Mouse (Mus musculus): ENCODE results near the gene Gfpt2. TPM values are rescaled to one million over a fixed set of nuclear protein-coding genes. Genes with fewer than 3 reads are reported as not detected.

The Gfpt2 gene
- polyA plus RNA-seq, 1 experiment from 2014 or later: 16.7 TPM

DNA sequence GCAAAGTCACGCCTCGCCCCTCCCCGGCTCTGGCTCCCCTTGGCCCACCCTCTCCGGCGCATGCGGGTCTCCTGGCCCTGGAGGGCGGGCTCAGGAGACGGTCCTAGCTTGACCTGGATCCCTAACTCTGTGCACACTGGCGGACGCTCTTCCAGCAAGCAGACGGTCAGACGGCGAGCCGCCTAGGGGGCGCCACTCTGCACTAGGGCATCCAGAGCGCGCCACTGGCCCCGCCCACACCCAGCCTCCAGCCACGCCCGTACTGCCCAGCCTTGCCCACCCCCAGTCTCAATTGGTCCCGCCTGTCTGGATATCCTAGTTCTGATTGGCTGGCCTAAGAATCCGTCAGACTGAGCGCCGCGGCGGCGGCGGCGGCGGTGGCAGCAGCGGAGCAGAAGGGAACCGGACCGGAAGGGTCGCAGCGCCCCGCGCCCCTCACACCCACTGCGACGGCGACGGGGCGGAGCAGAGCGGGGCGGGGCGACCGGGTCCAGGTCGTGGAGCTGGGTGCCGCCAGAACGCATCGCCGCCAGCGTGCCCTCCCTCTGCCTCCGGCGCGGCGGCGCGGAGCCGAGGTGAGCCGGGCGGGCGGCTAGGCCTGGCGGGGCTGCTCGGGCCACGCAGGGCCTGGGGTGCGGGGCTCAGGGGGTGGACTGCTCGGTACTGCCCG, 52.6 kb downstream of the Gfpt2 start, which contains the start of gene Mapk9:
TSS of gene Mapk9 (plus strand) at position 351 of the 670 bp plus-strand sequence.
- peaks cover 27% of the 10 kb centered on the region for H3K4me1 ChIP-seq
- H3K27ac ChIP-seq (replicated peaks): peak within 1 kb of the TSS; percentile 93
- WGBS: under 1% methylated on average over 64 of the region's 68 CpGs
- no peaks in the 10 kb centered on the region for H3K27me3 ChIP-seq (ENCODE audit: low read depth, poor library complexity, severe bottlenecking)
- peak; percentile 98 for DNase-seq (ENCODE audit: low spot score)
- peak within 1 kb of the TSS; percentile 66 for H3K4me3 ChIP-seq
- H3K36me3 ChIP-seq: peaks cover 14% of the 10 kb centered on the region; the same call in 1 of the 2 replicates
- no peaks in the 10 kb centered on the region for H3K9me3 ChIP-seq (replicated peaks)

DNA sequence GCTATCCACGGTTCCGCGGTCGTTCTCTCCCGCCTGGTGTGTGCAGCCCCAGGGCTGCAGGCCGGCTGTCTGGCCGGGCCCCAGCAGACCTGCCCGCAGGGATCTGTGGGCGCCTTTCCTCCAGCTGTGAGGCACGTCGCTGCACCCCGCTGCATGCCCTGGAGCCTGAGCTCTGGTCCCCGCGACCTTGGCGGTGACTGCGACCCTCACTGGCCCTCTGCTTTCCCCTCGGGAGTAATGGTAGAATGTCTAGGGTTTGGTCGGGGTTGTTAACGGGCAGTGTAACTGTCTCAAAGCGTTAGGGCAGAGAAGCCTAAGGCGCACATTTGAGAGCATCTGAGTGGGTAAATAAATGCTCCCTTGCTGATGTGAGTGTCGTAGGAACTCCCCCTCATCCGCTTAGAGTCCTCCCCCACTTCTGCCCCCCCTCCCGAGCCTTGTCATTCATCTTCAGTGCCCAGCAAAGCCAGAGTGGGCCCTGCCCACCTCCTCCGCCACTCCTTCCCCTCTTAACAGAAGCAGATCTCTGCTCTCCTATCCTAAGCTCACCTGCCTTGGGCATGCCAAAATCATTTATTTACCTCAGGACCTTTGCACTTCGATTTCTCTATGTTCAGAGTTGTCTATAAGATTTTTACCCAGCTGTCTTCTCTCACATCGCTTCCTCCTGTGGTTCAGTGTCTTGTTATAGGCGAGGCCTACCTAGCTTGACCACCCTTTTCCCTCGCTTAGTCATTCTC, 53.3 kb downstream of the Gfpt2 start:
- peak overlapping the region; percentile 93 for H3K27ac ChIP-seq (replicated peaks)
- H3K4me1 ChIP-seq: peaks cover 27% of the 10 kb centered on the region
- H3K27me3 ChIP-seq (ENCODE audit: low read depth, poor library complexity, severe bottlenecking): no peaks in the 10 kb centered on the region
- WGBS: 11% methylated on average over 29 of the region's 29 CpGs
- H3K9me3 ChIP-seq (replicated peaks): no peaks in the 10 kb centered on the region
- peak overlapping the region; percentile 66 for H3K4me3 ChIP-seq
- no peak for DNase-seq (ENCODE audit: low spot score)
- peaks cover 14% of the 10 kb centered on the region; the same call in 1 of the 2 replicates for H3K36me3 ChIP-seq

DNA sequence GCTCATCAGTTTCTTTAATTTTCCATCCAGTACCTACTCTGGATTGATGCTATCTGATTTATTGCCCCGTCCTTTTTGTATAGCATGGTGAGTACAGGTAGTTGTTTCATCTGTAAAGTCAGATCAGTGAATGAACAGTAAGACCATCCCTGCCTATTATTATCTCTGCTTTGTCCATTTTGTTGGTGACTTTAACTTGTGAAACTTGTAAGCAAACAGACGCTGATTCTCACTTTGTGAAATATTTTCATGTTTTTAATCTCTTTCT, 53.8 kb downstream of the Gfpt2 start:
- 81% methylated on average over 2 of the region's 2 CpGs for WGBS
- peaks cover 14% of the 10 kb centered on the region; the same call in 1 of the 2 replicates for H3K36me3 ChIP-seq
- H3K27ac ChIP-seq (replicated peaks): no peak overlapping the region
- no peaks in the 10 kb centered on the region for H3K27me3 ChIP-seq (ENCODE audit: low read depth, poor library complexity, severe bottlenecking)
- H3K4me1 ChIP-seq: peaks cover 27% of the 10 kb centered on the region
- H3K9me3 ChIP-seq (replicated peaks): no peaks in the 10 kb centered on the region
- H3K4me3 ChIP-seq: peak overlapping the region; percentile 66
- no peak for DNase-seq (ENCODE audit: low spot score)

DNA sequence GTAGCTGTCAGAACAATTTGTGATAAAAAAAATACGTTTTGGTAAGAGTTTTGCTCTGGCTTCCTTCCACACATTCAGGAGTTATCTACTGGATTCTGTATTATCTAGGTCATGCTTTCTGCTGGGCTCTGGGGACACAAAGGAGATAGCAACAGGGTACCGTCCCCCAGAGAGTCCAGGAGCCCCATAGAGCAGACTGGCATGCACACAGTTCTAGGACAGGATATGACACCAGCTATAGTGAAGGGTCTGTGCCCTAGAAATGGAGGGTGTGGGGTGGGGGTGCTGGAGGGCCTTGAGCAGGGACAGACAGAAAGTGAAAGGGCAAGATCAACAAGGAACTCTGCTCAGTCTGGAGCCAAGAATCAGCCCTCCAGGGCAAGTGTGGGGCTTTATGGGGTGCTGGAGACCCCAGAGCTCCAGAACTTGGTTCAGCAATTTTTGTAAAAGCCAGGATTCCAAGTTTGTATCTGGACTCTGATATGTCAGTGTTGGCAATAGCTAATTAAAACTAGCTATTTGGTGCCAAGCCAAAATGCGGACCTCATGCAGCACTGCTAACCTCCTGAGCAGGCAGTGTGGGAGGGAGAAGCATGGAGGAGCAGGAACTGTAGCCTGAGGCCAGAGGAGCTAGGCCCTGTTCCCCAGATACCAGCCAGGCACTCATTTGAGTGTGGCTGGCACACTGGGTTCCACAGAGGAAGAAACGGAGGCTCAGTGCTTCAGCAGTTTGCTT, 54.3 kb downstream of the Gfpt2 start:
- Histone ChIP-seq H3K9me3 (replicated peaks) (no peaks in the 10 kb centered on the region), H3K4me3 (peak overlapping the region; percentile 66; the same call in 1 of the 2 replicates), H3K36me3 (peaks cover 14% of the 10 kb centered on the region; the same call in 1 of the 2 replicates), H3K4me1 (peaks cover 27% of the 10 kb centered on the region), H3K27me3 (ENCODE audit: low read depth, poor library complexity, severe bottlenecking) (no peaks in the 10 kb centered on the region), H3K27ac (replicated peaks) (no peak overlapping the region)
- WGBS: 84% methylated on average over 4 of the region's 4 CpGs
- DNase-seq (ENCODE audit: low spot score): no peak

DNA sequence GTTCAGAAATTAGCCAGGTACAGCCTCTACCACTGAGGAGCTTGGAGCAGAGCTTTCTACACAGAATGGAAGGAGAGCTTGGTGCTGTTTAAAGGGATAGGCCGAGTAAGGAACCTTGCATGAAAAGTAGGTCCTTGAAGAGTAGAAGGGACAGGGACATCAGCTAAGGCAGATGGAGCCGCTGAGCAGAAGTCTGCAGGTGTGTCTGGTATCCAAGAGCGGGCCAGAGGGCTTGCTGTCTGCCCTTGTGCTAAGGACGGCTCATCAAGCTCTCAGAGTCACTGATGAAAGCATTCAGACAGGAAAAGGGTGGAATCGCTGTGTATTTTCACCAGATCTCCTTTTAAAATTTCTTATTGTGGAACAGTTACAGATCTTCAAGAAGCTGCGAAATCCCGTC, 56.4 kb downstream of the Gfpt2 start:
- Histone ChIP-seq H3K27me3 (ENCODE audit: low read depth, poor library complexity, severe bottlenecking) (no peaks in the 10 kb centered on the region), H3K4me3 (no peak overlapping the region)

DNA sequence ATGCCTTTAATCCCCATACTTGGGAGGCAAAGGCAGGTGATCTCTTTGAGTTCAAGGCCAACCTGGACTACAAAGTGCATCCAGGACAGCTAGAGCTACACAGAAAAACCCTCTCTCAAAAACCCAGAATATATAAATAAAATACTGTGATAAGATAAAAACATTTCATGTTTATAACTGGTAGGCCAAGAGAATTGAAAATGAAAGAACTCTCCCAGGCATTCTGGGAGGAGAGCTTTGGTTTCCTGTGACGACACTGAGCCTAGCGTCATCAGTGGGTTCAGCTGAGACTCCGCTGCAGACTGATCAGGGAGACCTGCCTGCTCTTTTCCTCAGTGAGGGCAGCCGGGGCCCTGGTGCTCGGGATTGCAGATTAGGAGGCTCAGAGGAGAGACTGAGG, 61.2 kb downstream of the Gfpt2 start:
- 80% methylated on average over 5 of the region's 5 CpGs for WGBS
- no peaks in the 10 kb centered on the region for H3K9me3 ChIP-seq (replicated peaks)
- H3K4me3 ChIP-seq: no peak overlapping the region
- no peak for DNase-seq (ENCODE audit: low spot score)
- 0 out of 2 replicates have a peak, but pooled peaks cover 3% of the 10 kb centered on the region for H3K4me1 ChIP-seq
- H3K27ac ChIP-seq (replicated peaks): no peak overlapping the region
- peaks cover 21% of the 10 kb centered on the region for H3K36me3 ChIP-seq
- H3K27me3 ChIP-seq (ENCODE audit: low read depth, poor library complexity, severe bottlenecking): no peaks in the 10 kb centered on the region

More for the DNA sequence above, 56.4 kb downstream of the Gfpt2 start:
- DNase-seq (ENCODE audit: low spot score): no peak
- Histone ChIP-seq H3K9me3 (replicated peaks) (no peaks in the 10 kb centered on the region), H3K36me3 (peaks cover 23% of the 10 kb centered on the region), H3K27ac (replicated peaks) (no peak overlapping the region), H3K4me1 (peaks cover 30% of the 10 kb centered on the region)
- WGBS: 92% methylated on average over 7 of the region's 7 CpGs

DNA sequence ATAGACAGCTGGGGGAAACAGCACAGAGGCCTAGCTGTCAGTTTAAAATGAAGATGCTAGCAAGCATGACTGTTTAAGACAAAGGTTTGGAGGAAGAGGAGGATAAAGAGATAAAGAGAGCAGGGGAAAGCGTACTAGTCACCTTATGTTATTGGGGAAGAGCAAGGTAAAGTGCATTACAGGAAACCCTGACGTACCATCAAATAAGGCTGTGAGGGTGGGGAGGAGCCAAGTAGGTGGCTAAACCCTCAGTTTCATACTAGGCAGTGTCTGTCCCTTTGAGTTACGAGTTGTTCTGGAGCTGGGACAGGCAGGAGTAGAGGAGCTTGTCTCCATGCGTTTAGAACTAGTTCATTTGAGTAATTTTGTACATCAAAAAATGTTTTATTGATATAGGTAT, 67.2 kb downstream of the Gfpt2 start:
- H3K36me3 ChIP-seq: peaks cover 15% of the 10 kb centered on the region
- no peaks in the 10 kb centered on the region for H3K9me3 ChIP-seq (replicated peaks)
- no peaks in the 10 kb centered on the region for H3K4me1 ChIP-seq
- H3K27me3 ChIP-seq (ENCODE audit: low read depth, poor library complexity, severe bottlenecking): no peaks in the 10 kb centered on the region
- no peak for DNase-seq (ENCODE audit: low spot score)
- H3K27ac ChIP-seq (replicated peaks): no peak overlapping the region
- no peak overlapping the region for H3K4me3 ChIP-seq
- 88% methylated on average over 4 of the region's 4 CpGs for WGBS

DNA sequence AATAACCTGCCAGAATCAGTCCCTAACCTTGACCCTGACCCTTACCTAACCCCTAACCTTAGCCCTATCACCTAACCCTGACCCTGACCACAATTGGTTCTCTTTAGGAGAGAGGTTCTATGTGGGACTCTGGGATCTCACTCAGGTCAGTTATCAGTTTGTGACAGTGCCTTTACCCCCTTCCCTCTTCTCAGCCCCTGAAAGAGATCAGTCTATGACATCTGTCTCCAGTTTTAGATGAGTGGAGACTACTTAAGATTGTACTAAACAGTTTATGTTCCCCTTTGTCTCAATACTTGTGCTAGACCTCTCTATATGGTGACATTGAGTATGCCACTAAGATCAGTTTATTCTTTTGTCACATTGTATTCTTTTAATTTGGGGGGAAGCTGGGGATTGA, 69.9 kb downstream of the Gfpt2 start:
- Histone ChIP-seq H3K36me3 (peaks cover 30% of the 10 kb centered on the region), H3K27me3 (ENCODE audit: low read depth, poor library complexity, severe bottlenecking) (no peaks in the 10 kb centered on the region), H3K9me3 (replicated peaks) (no peaks in the 10 kb centered on the region), H3K4me1 (no peaks in the 10 kb centered on the region), H3K4me3 (no peak overlapping the region), H3K27ac (replicated peaks) (no peak overlapping the region)
- no peak for DNase-seq (ENCODE audit: low spot score)

DNA sequence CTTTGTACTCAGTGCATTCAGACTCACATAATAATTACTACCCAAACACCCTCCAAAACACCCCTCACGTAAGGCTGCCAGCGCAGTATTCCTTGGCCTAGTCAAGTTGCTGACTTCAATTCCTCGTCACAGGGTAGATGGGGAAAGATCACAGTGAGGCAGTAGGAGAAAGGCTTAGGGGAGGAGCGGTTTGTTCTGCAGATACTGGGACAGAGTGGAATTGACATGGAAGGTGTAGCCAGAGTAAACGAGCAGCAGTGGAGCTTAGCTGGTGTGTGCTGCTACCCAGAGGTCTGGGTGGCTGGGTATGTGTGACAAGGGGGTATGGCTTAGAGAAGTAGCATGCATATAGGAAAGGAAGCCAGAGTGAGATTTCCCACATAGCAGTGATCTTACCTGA, 73.3 kb downstream of the Gfpt2 start:
- DNase-seq (ENCODE audit: low spot score): no peak
- peaks cover 44% of the 10 kb centered on the region for H3K36me3 ChIP-seq
- 84% methylated on average over 5 of the region's 5 CpGs for WGBS
- no peaks in the 10 kb centered on the region for H3K27me3 ChIP-seq (ENCODE audit: low read depth, poor library complexity, severe bottlenecking)
- no peak overlapping the region for H3K4me3 ChIP-seq
- H3K27ac ChIP-seq (replicated peaks): no peak overlapping the region
- no peaks in the 10 kb centered on the region for H3K4me1 ChIP-seq
- H3K9me3 ChIP-seq (replicated peaks): no peaks in the 10 kb centered on the region

DNA sequence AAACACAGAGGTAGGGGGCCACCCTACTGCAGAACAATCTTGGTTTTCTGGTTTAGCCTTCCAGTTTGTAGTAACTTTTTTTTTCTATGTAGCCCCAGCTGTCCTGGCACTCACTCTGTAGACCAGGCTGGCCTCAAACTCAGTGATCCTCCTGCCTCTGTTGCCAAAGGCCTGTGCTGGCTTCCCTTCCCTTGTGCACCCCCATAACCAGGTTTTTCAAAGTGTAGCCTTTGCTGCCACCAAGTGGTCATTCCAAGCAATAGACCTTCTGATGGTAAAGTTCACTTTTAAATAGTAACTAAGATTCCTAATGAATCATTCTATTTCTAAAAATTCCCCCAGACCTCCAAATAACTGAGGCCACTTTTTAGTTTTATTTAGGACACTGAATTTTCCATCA, 75.8 kb downstream of the Gfpt2 start:
- peak; percentile 25 for DNase-seq (ENCODE audit: low spot score)
- Histone ChIP-seq H3K36me3 (peaks cover 52% of the 10 kb centered on the region), H3K4me1 (no peaks in the 10 kb centered on the region), H3K27ac (replicated peaks) (no peak overlapping the region), H3K9me3 (replicated peaks) (no peaks in the 10 kb centered on the region), H3K4me3 (no peak overlapping the region), H3K27me3 (ENCODE audit: low read depth, poor library complexity, severe bottlenecking) (no peaks in the 10 kb centered on the region)

DNA sequence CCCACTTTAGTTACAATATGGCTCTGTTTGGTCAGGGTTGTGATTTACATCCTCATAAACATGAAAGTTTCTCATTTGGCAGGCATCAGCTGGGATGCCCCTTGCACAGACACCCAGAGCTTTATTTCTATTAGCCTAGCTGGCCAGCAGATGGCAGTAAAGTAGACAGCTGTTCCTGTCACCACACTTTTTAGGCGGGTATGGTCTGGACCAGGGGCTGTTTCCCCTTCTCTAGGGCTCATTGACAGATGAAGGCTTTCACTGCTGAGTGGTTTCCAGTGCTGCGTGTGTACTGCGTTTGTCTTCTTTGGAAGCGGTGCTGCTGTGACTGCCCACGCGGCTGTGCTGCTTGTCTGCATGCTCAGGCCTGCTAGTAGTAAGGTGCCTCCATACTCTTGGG, 77.9 kb downstream of the Gfpt2 start:
- peak; percentile 42 for DNase-seq (ENCODE audit: low spot score)
- no peak overlapping the region for H3K27ac ChIP-seq (replicated peaks)
- H3K36me3 ChIP-seq: peaks cover 51% of the 10 kb centered on the region
- H3K4me1 ChIP-seq: no peaks in the 10 kb centered on the region
- H3K9me3 ChIP-seq (replicated peaks): no peaks in the 10 kb centered on the region
- no peak overlapping the region for H3K4me3 ChIP-seq
- 67% methylated on average over 6 of the region's 6 CpGs for WGBS
- no peaks in the 10 kb centered on the region for H3K27me3 ChIP-seq (ENCODE audit: low read depth, poor library complexity, severe bottlenecking)

DNA sequence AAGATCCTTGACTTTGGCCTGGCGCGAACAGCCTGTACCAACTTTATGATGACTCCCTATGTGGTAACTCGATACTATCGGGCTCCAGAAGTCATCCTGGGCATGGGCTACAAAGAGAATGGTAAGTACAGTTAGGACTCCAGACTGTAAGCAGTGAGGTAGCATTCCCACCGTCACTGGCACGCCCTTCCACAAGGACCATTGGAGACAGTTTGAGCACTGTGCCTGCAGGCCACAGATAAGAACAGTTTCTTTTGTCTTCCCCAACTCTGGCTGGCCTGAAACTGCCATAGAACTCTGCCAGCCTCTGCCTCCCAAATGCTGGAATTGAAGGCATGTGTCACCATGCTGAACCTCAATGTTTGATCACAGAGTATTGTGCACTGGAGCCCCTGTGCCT, 78.8 kb downstream of the Gfpt2 start:
- 87% methylated on average over 6 of the region's 6 CpGs for WGBS
- Histone ChIP-seq H3K9me3 (replicated peaks) (no peaks in the 10 kb centered on the region), H3K36me3 (peaks cover 46% of the 10 kb centered on the region)

More for the DNA sequence above, 78.8 kb downstream of the Gfpt2 start:
- Histone ChIP-seq H3K27me3 (ENCODE audit: low read depth, poor library complexity, severe bottlenecking) (no peaks in the 10 kb centered on the region), H3K4me3 (no peak overlapping the region), H3K4me1 (no peaks in the 10 kb centered on the region), H3K27ac (replicated peaks) (no peak overlapping the region)
- DNase-seq (ENCODE audit: low spot score): no peak

Measured in midbrain, embryonic 10.5 days (tissue).